Mouse (Mus musculus): ENCODE results near the gene Thnsl2. TPM values are rescaled to one million over a fixed set of nuclear protein-coding genes. Genes with fewer than 3 reads are reported as not detected.

The Thnsl2 gene
- total RNA-seq, 2 experiments from 2014 or later, result 3.8 to 6.4 TPM

GRCm38 (mm10) chr6:71143154-71143893, 915 bp downstream of the Thnsl2 start:
- DNase-seq, result no peak
- intact Hi-C loops (cut with DNase I), result loop anchor here (10.0 kb wide), 1 partner anchor 131 kb away; the partner anchor contains the start of gene Krcc1

GRCm38 (mm10) chr6:71135031-71135430, 9.2 kb downstream of the Thnsl2 start:
- intact Hi-C loops (cut with DNase I), result no loop called here
- no peak for DNase-seq

GRCm38 (mm10) chr6:71133559-71133958, 10.7 kb downstream of the Thnsl2 start:
- no peak for DNase-seq
- intact Hi-C loops (cut with DNase I), result no loop called here

GRCm38 (mm10) chr6:71131038-71131437, 13.2 kb downstream of the Thnsl2 start:
- no peak for DNase-seq
- intact Hi-C loops (cut with DNase I), result no loop called here

- no peak for DNase-seq
- intact Hi-C loops (cut with DNase I), result no loop called here
Observed at GRCm38 (mm10) chr6:71130269-71130668, 14.0 kb downstream of the Thnsl2 start.

- intact Hi-C loops (cut with DNase I), result loop anchor here (10.0 kb wide), 1 partner anchor 324 kb away; no protein-coding TSS in a partner anchor
- DNase-seq, result no peak
Observed at GRCm38 (mm10) chr6:71129071-71129470, 15.2 kb downstream of the Thnsl2 start.

GRCm38 (mm10) chr6:71126290-71126689, 17.9 kb downstream of the Thnsl2 start:
- intact Hi-C loops (cut with DNase I), result loop anchor here (10.0 kb wide), 1 partner anchor 321 kb away; no protein-coding TSS in a partner anchor
- DNase-seq, result no peak

- intact Hi-C loops (cut with DNase I), result loop anchor here (2.0 to 10.0 kb wide), 2 partner anchors 94 to 320 kb away; no protein-coding TSS in a partner anchor
- peak; percentile 76 to 86 for DNase-seq
Observed at GRCm38 (mm10) chr6:71125043-71125893, 19.0 kb downstream of the Thnsl2 start.

GRCm38 (mm10) chr6:71119577-71120254, 24.5 kb downstream of the Thnsl2 start:
- DNase-seq, result no peak
- intact Hi-C loops (cut with DNase I), result loop anchor here (10.0 kb wide), 1 partner anchor 315 kb away; no protein-coding TSS in a partner anchor

- intact Hi-C loops (cut with DNase I), result no loop called here
- no peak for DNase-seq
Observed at GRCm38 (mm10) chr6:71111419-71112113, 32.7 kb downstream of the Thnsl2 start.

- intact Hi-C loops (cut with DNase I), result no loop called here
- peak; percentile 30 to 40 for DNase-seq
Observed at GRCm38 (mm10) chr6:71106170-71106945, 37.9 kb downstream of the Thnsl2 start.

- intact Hi-C loops (cut with DNase I), result no loop called here
- DNase-seq, result no peak
Observed at GRCm38 (mm10) chr6:71096126-71096525, 48.1 kb downstream of the Thnsl2 start.

- peak in 1 of 2 experiments; percentile 16 for DNase-seq
- intact Hi-C loops (cut with DNase I), result no loop called here
Observed at GRCm38 (mm10) chr6:71094693-71095092, 49.5 kb downstream of the Thnsl2 start.

GRCm38 (mm10) chr6:71093686-71094085, 50.6 kb downstream of the Thnsl2 start:
- DNase-seq, result no peak
- intact Hi-C loops (cut with DNase I), result no loop called here

GRCm38 (mm10) chr6:71090475-71090874, 53.8 kb downstream of the Thnsl2 start:
- intact Hi-C loops (cut with DNase I), result no loop called here
- no peak for DNase-seq

GRCm38 (mm10) chr6:71089735-71090134, 54.5 kb downstream of the Thnsl2 start:
- intact Hi-C loops (cut with DNase I), result no loop called here
- no peak for DNase-seq

GRCm38 (mm10) chr6:71088992-71089391, 55.2 kb downstream of the Thnsl2 start:
- intact Hi-C loops (cut with DNase I), result no loop called here
- DNase-seq, result no peak

- intact Hi-C loops (cut with DNase I), result no loop called here
- DNase-seq, result no peak
Observed at GRCm38 (mm10) chr6:71083441-71083840, 60.8 kb downstream of the Thnsl2 start.

GRCm38 (mm10) chr6:71082084-71082483, 62.2 kb downstream of the Thnsl2 start:
- intact Hi-C loops (cut with DNase I), result no loop called here
- no peak for DNase-seq

Data from heart, postnatal 14 days (tissue).